8 mouse cellular contexts compared by ENCODE assay signal in genomic region chr12:82122450-82123249, GRCm38 (mm10). TPM values are rescaled to one million over a fixed set of nuclear protein-coding genes. Genes with fewer than 3 reads are reported as not detected.
A peak's percentile ranks its signal among the peaks of the same experiment; 100 is the strongest.
DNase-seq lines count a peak whose midpoint lies in the region; ATAC-seq and TF ChIP-seq lines count a peak whose summit lies in the region.

No protein-coding gene starts in this region.

- WGBS in hindbrain, embryonic 13.5 days, result 37% methylated on average over 22 of the region's 22 CpGs
- 10% methylated on average over 22 of the region's 22 CpGs for WGBS in limb, embryonic 11.5 days
- whole genome bisulfite sequencing in midbrain, postnatal 0 days, result 37% methylated on average over 22 of the region's 22 CpGs

- no peaks in the 10 kb centered on the region for H3K4me1 ChIP-seq in hindbrain, embryonic 13.5 days (replicated peaks)
- H3K4me1 ChIP-seq in limb, embryonic 11.5 days (ENCODE audit: control insufficient read depth, insufficient read depth, low read length), result 0 out of 2 replicates have a peak, but pooled peaks cover 2% of the 10 kb centered on the region
- H3K4me1 ChIP-seq in midbrain, postnatal 0 days (ENCODE audit: insufficient read depth, low read length), result no peaks in the 10 kb centered on the region

- H3K9me3 ChIP-seq in hindbrain, embryonic 13.5 days, result no peaks in the 10 kb centered on the region
- H3K9me3 ChIP-seq in limb, embryonic 11.5 days (ENCODE audit: control insufficient read depth, low read length), result no peaks in the 10 kb centered on the region
- no peaks in the 10 kb centered on the region for H3K9me3 ChIP-seq in midbrain, postnatal 0 days (ENCODE audit: low read length)

- no peak overlapping the region for H3K4me3 ChIP-seq in hindbrain, embryonic 13.5 days
- no peak overlapping the region for H3K4me3 ChIP-seq in limb, embryonic 11.5 days (ENCODE audit: low read depth, low read length)
- H3K4me3 ChIP-seq in midbrain, postnatal 0 days (ENCODE audit: low read depth, low read length), result no peak overlapping the region

- H3K4me2 ChIP-seq in hindbrain, embryonic 13.5 days, result 0 out of 2 replicates have a peak overlapping the region, but pooled peaks have one; percentile 19
- no peak overlapping the region for H3K4me2 ChIP-seq in limb, embryonic 11.5 days (ENCODE audit: low read depth, severe bottlenecking)
- peak overlapping the region; percentile 9; the same call in 1 of the 2 replicates for H3K4me2 ChIP-seq in midbrain, postnatal 0 days (ENCODE audit: low read depth, low read length, poor library complexity, severe bottlenecking)

- no peak overlapping the region for H3K27ac ChIP-seq in hindbrain, embryonic 13.5 days
- no peak overlapping the region for H3K27ac ChIP-seq in limb, embryonic 11.5 days (replicated peaks; ENCODE audit: low read depth, low read length)
- no peak overlapping the region for H3K27ac ChIP-seq in midbrain, postnatal 0 days (ENCODE audit: low read depth, low read length)

- no peak for TF ChIP-seq CTCF in midbrain, postnatal 0 days (IDR thresholded peaks at IDR 0.05)

- DNase-seq in urinary bladder, postnatal 25 days (ENCODE audit: low spot score), result peak; percentile 7
- no peak for DNase-seq in urinary bladder, postnatal 10 days (ENCODE audit: low spot score)
- DNase-seq in gastrocnemius, adult 18-20 months (ENCODE audit: low spot score), result peak; percentile 77
- DNase-seq in limb, embryonic 11.5 days (ENCODE audit: low spot score), result peak; percentile 29
- no peak for DNase-seq in midbrain, postnatal 0 days (ENCODE audit: low spot score)
- DNase-seq in cerebellum, adult 9-10 months, result no peak
- no peak for DNase-seq in layer of hippocampus, adult 18-20 months (ENCODE audit: low spot score in 2 of 2)

- no peak for ATAC-seq in hindbrain, embryonic 13.5 days (ENCODE audit: low FRiP score)
- no peak for ATAC-seq in limb, embryonic 11.5 days (ENCODE audit: insufficient number of reproducible peaks, low FRiP score, low TSS enrichment, low read depth)
- ATAC-seq in midbrain, postnatal 0 days (ENCODE audit: low FRiP score), result no peak

- no peaks in the 10 kb centered on the region for H3K27me3 ChIP-seq in hindbrain, embryonic 13.5 days
- H3K27me3 ChIP-seq in limb, embryonic 11.5 days (ENCODE audit: control insufficient read depth, insufficient read depth, low read length), result no peaks in the 10 kb centered on the region
- no peaks in the 10 kb centered on the region for H3K27me3 ChIP-seq in midbrain, postnatal 0 days (ENCODE audit: insufficient read depth, low read length)

- H3K9ac ChIP-seq in hindbrain, embryonic 13.5 days, result no peak overlapping the region
- H3K9ac ChIP-seq in limb, embryonic 11.5 days (ENCODE audit: low read length), result no peak overlapping the region
- H3K9ac ChIP-seq in midbrain, postnatal 0 days (replicated peaks; ENCODE audit: low read length, poor library complexity, severe bottlenecking), result no peak overlapping the region

- no peaks in the 10 kb centered on the region for H3K36me3 ChIP-seq in hindbrain, embryonic 13.5 days
- H3K36me3 ChIP-seq in limb, embryonic 11.5 days (ENCODE audit: control insufficient read depth, insufficient read depth, low read length), result no peaks in the 10 kb centered on the region
- no peaks in the 10 kb centered on the region for H3K36me3 ChIP-seq in midbrain, postnatal 0 days (ENCODE audit: insufficient read depth, low read length)

RNA-seq across cellular contexts. Expression of gene Sipa1l1, which starts 46.5 kb away (rescaled TPM):
- 1 to 10 TPM; 6.6 to 7.3 TPM for total RNA-seq in gastrocnemius, adult 18-20 months (2021)
- polyA plus RNA-seq in hindbrain, embryonic 13.5 days (2015; fragmentation: Nextera tagmentation; extraction: Ambion mirVana), result 12.8 and 13.6 TPM in 2 replicates
- polyA plus RNA-seq in limb, embryonic 11.5 days (2014; fragmentation: Nextera tagmentation; extraction: Ambion mirVana), result 32.5 and 35.9 TPM in 2 replicates
- total RNA-seq in midbrain, postnatal 0 days (2014; rRNA removed), result 22.2 and 25.6 TPM in 2 replicates
- polyA plus RNA-seq in midbrain, postnatal 0 days (2015; fragmentation: Nextera tagmentation; extraction: Ambion mirVana), result 6.2 and 7.1 TPM in 2 replicates
- total RNA-seq in layer of hippocampus, adult 18-20 months (2021), result 100 to 1,000 TPM; 231 to 242 TPM

Comparison
In these comparisons a context has a peak if more than half of its experiments do, and no peak if none do; other contexts are left out.
1. DNase-seq: peak in urinary bladder, postnatal 25 days (single experiment), gastrocnemius, adult 18-20 months (single experiment) and limb, embryonic 11.5 days (single experiment); none in urinary bladder, postnatal 10 days (single experiment), midbrain, postnatal 0 days (single experiment), cerebellum, adult 9-10 months (single experiment) and layer of hippocampus, adult 18-20 months (0 of 2).